ENCODE assay signal across 26 mouse cellular contexts in genomic region chr4:150552751-150553600, GRCm38 (mm10).
DNase-seq lines count a peak whose midpoint lies in the region; ATAC-seq and TF ChIP-seq lines count a peak whose summit lies in the region.
"Had no signal": no experiment of that assay in that cellular context is flagged by ENCODE, and none has a peak within 500 bp of the region (broad histone marks: within the 10 kb centered on the region; RNA-seq: fewer than 3 reads in every experiment).

No protein-coding gene starts in this region.

- peaks cover 40% of the 10 kb centered on the region for H3K4me1 ChIP-seq in heart, embryonic 11.5 days (ENCODE audit: control insufficient read depth, insufficient read depth, low read length)
- peaks cover 11% of the 10 kb centered on the region for H3K4me1 ChIP-seq in heart, adult 2 months (ENCODE audit: control insufficient read depth, insufficient read depth, low read length)
- peaks cover 56% of the 10 kb centered on the region for H3K4me1 ChIP-seq in liver, embryonic 12.5 days
- H3K4me1 ChIP-seq in liver, embryonic 11.5 days (replicated peaks; ENCODE audit: control insufficient read depth, insufficient read depth, low read length): peaks cover 36% of the 10 kb centered on the region
- peaks cover 73% of the 10 kb centered on the region for H3K4me1 ChIP-seq in G1E (ENCODE audit: insufficient read depth, low read depth, low read length)

- TF ChIP-seq CTCF in heart, adult 2 months (IDR thresholded peaks at IDR 0.05): no peak
- no peak for TF ChIP-seq CTCF in G1E (IDR thresholded peaks at IDR 0.05; ENCODE audit: low read depth, low read length)

- H3K4me2 ChIP-seq in heart, embryonic 11.5 days: no peak overlapping the region
- H3K4me2 ChIP-seq in liver, embryonic 12.5 days: no peak overlapping the region
- no peak overlapping the region for H3K4me2 ChIP-seq in liver, embryonic 11.5 days
- H3K4me2 ChIP-seq: hindbrain, embryonic 14.5 days; lung, embryonic 14.5 days had no signal

- H3K79me2 ChIP-seq in heart, adult 2 months (replicated peaks; ENCODE audit: control insufficient read depth, insufficient read depth, low read length): no peaks in the 10 kb centered on the region

- no peak overlapping the region for H3K9ac ChIP-seq in heart, embryonic 11.5 days (ENCODE audit: low read depth, low read length)
- no peak overlapping the region for H3K9ac ChIP-seq in heart, adult 2 months (ENCODE audit: low read depth, low read length)
- H3K9ac ChIP-seq in liver, embryonic 12.5 days: no peak overlapping the region
- H3K9ac ChIP-seq in liver, embryonic 11.5 days (ENCODE audit: low read depth, low read length): no peak overlapping the region
- H3K9ac ChIP-seq: forebrain, postnatal 0 days; hindbrain, embryonic 14.5 days; lung, embryonic 14.5 days had no signal

- ATAC-seq in heart, embryonic 11.5 days (replicated peaks; ENCODE audit: insufficient number of reproducible peaks, low FRiP score, low TSS enrichment): no peak
- no peak for ATAC-seq in liver, embryonic 12.5 days
- no peak for ATAC-seq in liver, embryonic 11.5 days (replicated peaks; ENCODE audit: low FRiP score)
- ATAC-seq in G1E (ENCODE audit: extremely low read depth, insufficient number of reproducible peaks, low FRiP score, poor library complexity, severe bottlenecking): peak; percentile 11; the same call in 1 of the 2 replicates
- peak; percentile 3; the same call in 1 of the 2 replicates for ATAC-seq in megakaryocyte progenitor cell, adult 5-6 weeks (replicated peaks; ENCODE audit: poor library complexity)
- ATAC-seq: activated CD4-positive, CD25-positive, alpha-beta regulatory T cell, adult 4 months; forebrain, postnatal 0 days; intestine, embryonic 16.5 days had no signal

- H3K9me3 ChIP-seq in heart, embryonic 11.5 days (replicated peaks; ENCODE audit: control insufficient read depth, low read length): no peaks in the 10 kb centered on the region
- H3K9me3 ChIP-seq in liver, embryonic 12.5 days (replicated peaks): no peaks in the 10 kb centered on the region
- H3K9me3 ChIP-seq in liver, embryonic 11.5 days (ENCODE audit: control insufficient read depth, low read length): no peaks in the 10 kb centered on the region
- 0 out of 2 replicates have a peak, but pooled peaks cover 3% of the 10 kb centered on the region for H3K9me3 ChIP-seq in G1E (replicated peaks)
- H3K9me3 ChIP-seq: forebrain, embryonic 10.5 days had no signal

- H3K27ac ChIP-seq in heart, embryonic 11.5 days (ENCODE audit: low read depth, low read length): peak overlapping the region; percentile 41; the same call in 1 of the 2 replicates
- H3K27ac ChIP-seq in heart, adult 2 months: no peak overlapping the region
- 0 out of 2 replicates have a peak overlapping the region, but pooled peaks have one; percentile 28 for H3K27ac ChIP-seq in liver, embryonic 12.5 days
- no peak overlapping the region; the same call in 1 of the 2 replicates for H3K27ac ChIP-seq in liver, embryonic 11.5 days (ENCODE audit: low read depth, low read length)
- H3K27ac ChIP-seq: forebrain, embryonic 10.5 days; gastrocnemius, adult 2 months; hindbrain, embryonic 14.5 days had no signal

- no peak for TF ChIP-seq EP300 in heart, adult 2 months (IDR thresholded peaks at IDR 0.05; ENCODE audit: insufficient read depth, low read depth, low read length)

- TF ChIP-seq POLR2A in heart, adult 2 months (IDR thresholded peaks at IDR 0.05; ENCODE audit: insufficient read depth, low read depth, low read length): no peak

- WGBS in heart, embryonic 11.5 days (ENCODE audit: insufficient replicate concordance): 63% methylated on average over 15 of the region's 15 CpGs
- 62% methylated on average over 15 of the region's 15 CpGs for WGBS in heart, adult 2 months
- WGBS in liver, embryonic 12.5 days (ENCODE audit: insufficient replicate concordance): 25% methylated on average over 15 of the region's 15 CpGs
- 48% methylated on average over 15 of the region's 15 CpGs for WGBS in liver, embryonic 11.5 days

- H3K4me3 ChIP-seq in heart, embryonic 11.5 days (ENCODE audit: low read depth, low read length): no peak overlapping the region
- H3K4me3 ChIP-seq in heart, adult 2 months: no peak overlapping the region
- no peak overlapping the region for H3K4me3 ChIP-seq in liver, embryonic 12.5 days
- H3K4me3 ChIP-seq in liver, embryonic 11.5 days (ENCODE audit: low read depth, low read length): no peak overlapping the region
- H3K4me3 ChIP-seq in G1E (ENCODE audit: low read depth, low read length): peak overlapping the region; percentile 57; the same call in 1 of the 2 replicates
- H3K4me3 ChIP-seq: forebrain, embryonic 10.5 days; gastrocnemius, adult 2 months; myocyte had no signal

- intact Hi-C loops in heart, adult 2 months (cut with DNase I): no loop called here

- DNase-seq in heart, adult 2 months: no peak
- DNase-seq in liver, embryonic 11.5 days (ENCODE audit: low spot score): no peak
- no peak for DNase-seq in G1E (ENCODE audit: low spot score)
- DNase-seq in cerebellum, adult 18-20 months: no peak
- DNase-seq: adrenal gland, postnatal 10 days; B cell, adult 2 months; cerebellum, adult 2 months; cerebellum, postnatal 36 days; forebrain, postnatal 0 days; gastrocnemius, adult 2 months; heart, postnatal 14 days; kidney, postnatal 4 days; left cerebral cortex, postnatal 4 days; lung, embryonic 14.5 days; lung, postnatal 36 days; midbrain, embryonic 14.5 days; right cerebral cortex, postnatal 25 days; thymus, adult 2 months had no signal

- H3K27me3 ChIP-seq in heart, embryonic 11.5 days (ENCODE audit: control insufficient read depth, insufficient read depth, low read length): no peaks in the 10 kb centered on the region
- no peaks in the 10 kb centered on the region for H3K27me3 ChIP-seq in heart, adult 2 months (ENCODE audit: control insufficient read depth, insufficient read depth, low read length)
- no peaks in the 10 kb centered on the region for H3K27me3 ChIP-seq in liver, embryonic 12.5 days (replicated peaks)
- H3K27me3 ChIP-seq in liver, embryonic 11.5 days (replicated peaks; ENCODE audit: control insufficient read depth, insufficient read depth, low read length): no peaks in the 10 kb centered on the region
- no peaks in the 10 kb centered on the region for H3K27me3 ChIP-seq in G1E (ENCODE audit: insufficient read depth, low read length)

- no peaks in the 10 kb centered on the region for H3K36me3 ChIP-seq in heart, embryonic 11.5 days (ENCODE audit: control insufficient read depth, insufficient read depth, low read length)
- no peaks in the 10 kb centered on the region; the same call in 1 of the 2 replicates for H3K36me3 ChIP-seq in heart, adult 2 months (ENCODE audit: control insufficient read depth, insufficient read depth, low read length)
- peaks cover 13% of the 10 kb centered on the region for H3K36me3 ChIP-seq in liver, embryonic 12.5 days
- H3K36me3 ChIP-seq in liver, embryonic 11.5 days (ENCODE audit: control insufficient read depth, insufficient read depth, low read length): no peaks in the 10 kb centered on the region
- peaks cover 68% of the 10 kb centered on the region for H3K36me3 ChIP-seq in G1E (replicated peaks)

Comparison
In these comparisons a context has a peak if more than half of its experiments do, and no peak if none do; other contexts are left out.
1. H3K27ac ChIP-seq: peak in heart, embryonic 11.5 days (single experiment) and liver, embryonic 12.5 days (single experiment); none in heart, adult 2 months (single experiment) and liver, embryonic 11.5 days (single experiment).
2. ATAC-seq: peak in G1E (single experiment) and megakaryocyte progenitor cell, adult 5-6 weeks (single experiment); none in heart, embryonic 11.5 days (single experiment), liver, embryonic 12.5 days (single experiment) and liver, embryonic 11.5 days (single experiment).